Mouse (Mus musculus): ENCODE measurements around the gene Stub1. TPM values are rescaled to one million over a fixed set of nuclear protein-coding genes. Genes with fewer than 3 reads are reported as not detected.

The Stub1 gene
- polyA plus RNA-seq, 1 experiment from 2014 or later, result 343 TPM

- Histone ChIP-seq H3K9ac (peak overlapping the region; percentile 63), H3K4me2 (replicated peaks) (peak overlapping the region; percentile 99), H3K4me1 (peaks cover 15% of the 10 kb centered on the region), H3K27me3 (no peaks in the 10 kb centered on the region), H3K4me3 (replicated peaks) (peak overlapping the region; percentile 71), H3K27ac (replicated peaks) (peak overlapping the region; percentile 59), H3K36me3 (no peaks in the 10 kb centered on the region), H3K9me3 (replicated peaks) (no peaks in the 10 kb centered on the region)
- peak; percentile 8; the same call in 1 of the 2 replicates for ATAC-seq (ENCODE audit: insufficient number of reproducible peaks, low FRiP score, low TSS enrichment, low read depth)
- under 1% methylated on average over 42 of the region's 42 CpGs for WGBS
Measured at GRCm38 (mm10) chr17:25867836-25868600, 34.8 kb upstream of the Stub1 start.

DNA sequence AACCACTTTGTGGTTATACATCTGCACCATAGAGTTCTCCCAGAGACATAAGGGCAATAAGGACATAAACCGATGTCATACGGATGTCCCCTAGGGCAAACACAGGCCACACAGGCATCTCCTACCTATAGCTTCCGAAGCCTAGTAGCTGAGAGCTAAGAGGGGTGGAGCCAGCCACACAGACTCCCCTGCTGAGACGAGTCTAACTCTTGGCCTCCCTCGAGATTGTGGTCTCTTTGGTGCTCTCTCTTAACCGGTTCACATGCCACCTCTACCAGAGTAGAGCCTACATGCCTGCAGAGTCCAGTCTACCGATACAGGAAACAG lies 34.3 kb upstream of the Stub1 start:
- Histone ChIP-seq H3K27me3 (no peaks in the 10 kb centered on the region), H3K36me3 (no peaks in the 10 kb centered on the region), H3K27ac (replicated peaks) (no peak overlapping the region), H3K9ac (no peak overlapping the region), H3K4me3 (replicated peaks) (peak overlapping the region; percentile 71), H3K9me3 (replicated peaks) (no peaks in the 10 kb centered on the region), H3K4me2 (replicated peaks) (peak overlapping the region; percentile 99), H3K4me1 (peaks cover 15% of the 10 kb centered on the region)
- 12% methylated on average over 7 of the region's 7 CpGs for WGBS
- ATAC-seq (ENCODE audit: insufficient number of reproducible peaks, low FRiP score, low TSS enrichment, low read depth), result no peak

GRCm38 (mm10) chr17:25866172-25866571 lies 33.0 kb upstream of the Stub1 start:
- no peaks in the 10 kb centered on the region for H3K27me3 ChIP-seq
- H3K4me3 ChIP-seq (replicated peaks), result no peak overlapping the region
- no peaks in the 10 kb centered on the region for H3K9me3 ChIP-seq (replicated peaks)
- no peak for ATAC-seq (ENCODE audit: insufficient number of reproducible peaks, low FRiP score, low TSS enrichment, low read depth)
- no peak overlapping the region for H3K27ac ChIP-seq (replicated peaks)
- WGBS, result 87% methylated on average over 3 of the region's 3 CpGs
- H3K4me1 ChIP-seq, result peaks cover 22% of the 10 kb centered on the region
- H3K4me2 ChIP-seq (replicated peaks), result no peak overlapping the region
- H3K9ac ChIP-seq, result no peak overlapping the region
- H3K36me3 ChIP-seq, result no peaks in the 10 kb centered on the region

- 88% methylated on average over 11 of the region's 11 CpGs for WGBS
- Histone ChIP-seq H3K36me3 (no peaks in the 10 kb centered on the region), H3K4me1 (peaks cover 31% of the 10 kb centered on the region), H3K4me2 (replicated peaks) (no peak overlapping the region), H3K9ac (no peak overlapping the region), H3K9me3 (replicated peaks) (no peaks in the 10 kb centered on the region), H3K4me3 (replicated peaks) (no peak overlapping the region), H3K27ac (replicated peaks) (no peak overlapping the region), H3K27me3 (no peaks in the 10 kb centered on the region)
- no peak for ATAC-seq (ENCODE audit: insufficient number of reproducible peaks, low FRiP score, low TSS enrichment, low read depth)
Measured at GRCm38 (mm10) chr17:25865288-25865687, 32.1 kb upstream of the Stub1 start.

DNA sequence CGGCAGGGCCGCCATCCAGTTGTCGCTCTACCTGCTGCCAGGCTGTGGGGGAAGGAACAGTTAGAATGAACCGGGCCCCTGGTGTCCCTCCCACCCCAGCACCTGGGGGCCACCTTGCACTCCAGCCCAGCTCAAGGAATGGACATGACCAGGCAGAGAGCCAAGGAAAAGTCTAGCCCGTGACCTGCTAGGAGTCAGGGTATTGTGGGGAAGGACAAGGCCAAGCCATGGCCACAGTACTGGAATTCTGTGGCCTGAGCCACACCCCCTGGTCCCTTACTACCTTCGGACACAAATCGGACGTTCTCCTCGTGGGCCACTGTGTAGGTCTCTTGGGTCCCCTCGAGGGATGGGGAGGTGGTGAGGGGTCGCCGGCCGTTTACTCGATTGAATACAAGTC lies 31.1 kb upstream of the Stub1 start:
- no peak overlapping the region for H3K4me2 ChIP-seq (replicated peaks)
- no peak for ATAC-seq (ENCODE audit: insufficient number of reproducible peaks, low FRiP score, low TSS enrichment, low read depth)
- H3K9ac ChIP-seq, result no peak overlapping the region
- 89% methylated on average over 14 of the region's 14 CpGs for WGBS
- H3K4me1 ChIP-seq, result peaks cover 34% of the 10 kb centered on the region
- H3K36me3 ChIP-seq, result no peaks in the 10 kb centered on the region
- H3K27me3 ChIP-seq, result no peaks in the 10 kb centered on the region
- no peaks in the 10 kb centered on the region for H3K9me3 ChIP-seq (replicated peaks)
- H3K4me3 ChIP-seq (replicated peaks), result no peak overlapping the region
- H3K27ac ChIP-seq (replicated peaks), result no peak overlapping the region

DNA sequence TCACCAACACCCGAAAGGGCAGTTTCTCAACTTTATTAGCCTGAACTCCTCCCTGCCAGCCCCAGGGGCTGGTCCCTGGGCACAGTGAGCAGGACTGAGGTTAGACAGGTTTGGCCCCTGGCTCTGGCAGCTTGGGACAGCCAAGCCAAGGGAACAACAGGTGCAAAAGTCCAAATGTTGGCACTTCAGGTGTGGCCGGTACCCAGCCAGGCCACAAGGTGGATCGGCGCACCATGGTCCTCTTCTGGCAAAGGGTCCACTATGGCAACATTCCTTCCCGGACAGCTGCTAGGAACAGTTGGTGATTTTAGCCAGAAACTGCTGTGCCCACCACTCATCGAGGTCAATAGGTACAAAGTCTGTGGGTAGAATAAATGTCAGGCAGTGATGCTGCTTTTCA lies 30.5 kb upstream of the Stub1 start:
- 85% methylated on average over 6 of the region's 6 CpGs for WGBS
- no peak overlapping the region for H3K27ac ChIP-seq (replicated peaks)
- no peaks in the 10 kb centered on the region for H3K9me3 ChIP-seq (replicated peaks)
- H3K4me2 ChIP-seq (replicated peaks), result no peak overlapping the region
- H3K4me1 ChIP-seq, result peaks cover 31% of the 10 kb centered on the region
- no peak overlapping the region for H3K4me3 ChIP-seq (replicated peaks)
- no peak for ATAC-seq (ENCODE audit: insufficient number of reproducible peaks, low FRiP score, low TSS enrichment, low read depth)
- H3K36me3 ChIP-seq, result no peaks in the 10 kb centered on the region
- no peak overlapping the region for H3K9ac ChIP-seq
- no peaks in the 10 kb centered on the region for H3K27me3 ChIP-seq

- Histone ChIP-seq H3K4me1 (peaks cover 19% of the 10 kb centered on the region), H3K9me3 (replicated peaks) (no peaks in the 10 kb centered on the region), H3K27me3 (no peaks in the 10 kb centered on the region), H3K36me3 (no peaks in the 10 kb centered on the region), H3K27ac (replicated peaks) (peak overlapping the region; percentile 89), H3K4me3 (replicated peaks) (peak overlapping the region; percentile 75), H3K4me2 (replicated peaks) (peak overlapping the region; percentile 92), H3K9ac (peak overlapping the region; percentile 84)
- no peak for ATAC-seq (ENCODE audit: insufficient number of reproducible peaks, low FRiP score, low TSS enrichment, low read depth)
- 8% methylated on average over 6 of the region's 6 CpGs for WGBS
Measured at GRCm38 (mm10) chr17:25861704-25862612, 28.8 kb upstream of the Stub1 start.

GRCm38 (mm10) chr17:25860832-25861703 lies 27.9 kb upstream of the Stub1 start, which contains the start of gene Wdr90:
TSS of gene Wdr90 (minus strand) at chr17:25861501.
- ATAC-seq (ENCODE audit: insufficient number of reproducible peaks, low FRiP score, low TSS enrichment, low read depth), result peak; percentile 92
- H3K27ac ChIP-seq (replicated peaks), result peak within 1 kb of the TSS; percentile 89
- 3% methylated on average over 65 of the region's 65 CpGs for WGBS
- 0 out of 2 replicates have a peak, but pooled peaks cover under 1% of the 10 kb centered on the region for H3K36me3 ChIP-seq
- peak within 1 kb of the TSS; percentile 84 for H3K9ac ChIP-seq
- no peaks in the 10 kb centered on the region for H3K27me3 ChIP-seq
- H3K4me3 ChIP-seq (replicated peaks), result peak within 1 kb of the TSS; percentile 75
- H3K4me1 ChIP-seq, result peaks cover 19% of the 10 kb centered on the region
- no peaks in the 10 kb centered on the region for H3K9me3 ChIP-seq (replicated peaks)
- peak within 1 kb of the TSS; percentile 92 for H3K4me2 ChIP-seq (replicated peaks)

DNA sequence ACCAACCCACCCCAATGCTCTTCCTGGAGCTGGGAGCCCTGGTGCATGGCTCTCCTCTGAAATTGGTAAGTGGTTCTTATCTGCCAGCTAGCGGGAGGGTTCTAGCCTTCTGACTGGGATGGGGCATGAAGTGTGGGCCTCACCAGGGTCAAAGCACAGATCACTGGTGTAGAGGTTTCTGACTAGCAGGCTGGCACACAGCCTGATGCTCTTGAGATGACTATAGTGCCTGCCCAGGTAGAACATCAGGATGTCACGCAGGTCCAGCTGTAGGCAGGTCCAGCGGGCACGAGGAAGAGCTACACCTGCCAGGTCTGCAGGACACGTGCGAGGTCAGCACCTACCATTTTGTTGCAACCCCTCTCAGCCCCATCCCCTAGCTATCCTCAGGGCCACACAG lies 27.0 kb upstream of the Stub1 start:
- H3K4me1 ChIP-seq, result peaks cover 19% of the 10 kb centered on the region
- 89% methylated on average over 6 of the region's 6 CpGs for WGBS
- H3K9ac ChIP-seq, result 0 out of 2 replicates have a peak overlapping the region, but pooled peaks have one; percentile 84
- 0 out of 2 replicates have a peak, but pooled peaks cover 8% of the 10 kb centered on the region for H3K36me3 ChIP-seq
- H3K4me2 ChIP-seq (replicated peaks), result peak overlapping the region; percentile 92
- H3K27me3 ChIP-seq, result no peaks in the 10 kb centered on the region
- peak overlapping the region; percentile 75 for H3K4me3 ChIP-seq (replicated peaks)
- no peak for ATAC-seq (ENCODE audit: insufficient number of reproducible peaks, low FRiP score, low TSS enrichment, low read depth)
- H3K27ac ChIP-seq (replicated peaks), result no peak overlapping the region
- no peaks in the 10 kb centered on the region for H3K9me3 ChIP-seq (replicated peaks)

DNA sequence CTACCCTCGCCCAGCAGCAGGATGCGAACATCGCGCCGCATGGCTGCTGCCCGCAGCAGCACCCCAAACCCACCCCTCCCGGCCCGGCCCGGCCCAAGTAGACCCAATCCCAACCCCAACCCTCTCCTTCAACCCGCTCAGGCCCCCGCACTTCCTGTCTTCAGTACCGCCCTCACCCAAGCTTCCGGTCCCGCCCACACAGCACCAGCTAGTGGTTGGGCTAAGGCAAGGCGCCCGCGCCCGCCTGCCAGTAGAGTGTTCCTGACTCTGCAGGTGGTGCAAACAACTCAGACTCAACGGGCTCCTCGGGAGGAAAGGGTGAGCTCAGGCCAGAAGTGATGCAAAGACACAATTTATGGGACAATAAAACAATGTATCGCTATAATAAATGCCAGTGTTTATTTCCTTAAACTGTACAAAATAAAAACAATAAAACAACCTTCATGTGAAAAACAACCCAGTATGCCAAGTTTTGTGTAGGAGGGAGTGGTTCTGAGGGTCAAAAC lies 11.2 kb upstream of the Stub1 start, which contains the start of gene Rhot2:
Rhot2 (minus strand) TSS at position 456 of the 506 bp plus-strand sequence.
- Histone ChIP-seq H3K4me2 (replicated peaks) (peak within 1 kb of the TSS; percentile 72), H3K4me3 (replicated peaks) (peak within 1 kb of the TSS; percentile 91), H3K9ac (peak within 1 kb of the TSS; percentile 61), H3K4me1 (peaks cover 20% of the 10 kb centered on the region), H3K9me3 (replicated peaks) (no peaks in the 10 kb centered on the region), H3K27ac (replicated peaks) (peak within 1 kb of the TSS; percentile 85), H3K36me3 (peaks cover 59% of the 10 kb centered on the region), H3K27me3 (no peaks in the 10 kb centered on the region)
- WGBS, result 1% methylated on average over 21 of the region's 21 CpGs
- ATAC-seq (ENCODE audit: insufficient number of reproducible peaks, low FRiP score, low TSS enrichment, low read depth), result peak; percentile 94
